Mouse (Mus musculus) ES-CJ7 (cell line): Measurements from ENCODE around the gene Wnt3.

ENCODE experiments used
- DNase-seq: peaks from one replicate; pipeline ENCODE4 v3.0.0; 2011; ENCODE audit warnings: low read depth, low spot score

Wnt3 gene

GRCm38 (mm10) chr11:103772505-103773386 is 1.2 kb upstream of the Wnt3 start:
- DNase-seq = peak; percentile 16

GRCm38 (mm10) chr11:103774228-103774530 is 229 bp downstream of the Wnt3 start:
- no peak for DNase-seq

- no peak for DNase-seq
Measured at GRCm38 (mm10) chr11:103780152-103780551, 6.2 kb downstream of the Wnt3 start.

- no peak for DNase-seq
Measured at GRCm38 (mm10) chr11:103789951-103790350, 16.0 kb downstream of the Wnt3 start.

GRCm38 (mm10) chr11:103801128-103801527 is 27.2 kb downstream of the Wnt3 start:
- DNase-seq = no peak

- no peak for DNase-seq
Measured at GRCm38 (mm10) chr11:103804126-103804525, 30.2 kb downstream of the Wnt3 start.

- no peak for DNase-seq
Measured at GRCm38 (mm10) chr11:103804804-103805203, 30.9 kb downstream of the Wnt3 start.

- no peak for DNase-seq
Measured at GRCm38 (mm10) chr11:103807966-103808365, 34.0 kb downstream of the Wnt3 start.

- peak; percentile 61 for DNase-seq
Measured at GRCm38 (mm10) chr11:103808771-103809610, 35.0 kb downstream of the Wnt3 start.

- peak; percentile 49 for DNase-seq
Measured at GRCm38 (mm10) chr11:103809611-103810598, 36.0 kb downstream of the Wnt3 start.

- no peak for DNase-seq
Measured at GRCm38 (mm10) chr11:103810631-103811030, 36.7 kb downstream of the Wnt3 start.

- no peak for DNase-seq
Measured at GRCm38 (mm10) chr11:103811246-103811645, 37.3 kb downstream of the Wnt3 start.

- DNase-seq = no peak
Measured at GRCm38 (mm10) chr11:103814808-103815207, 40.9 kb downstream of the Wnt3 start.

GRCm38 (mm10) chr11:103815986-103816385 is 42.0 kb downstream of the Wnt3 start:
- no peak for DNase-seq

- DNase-seq = peak; percentile 87
Measured at GRCm38 (mm10) chr11:103816719-103817118, 42.8 kb downstream of the Wnt3 start.

GRCm38 (mm10) chr11:103827201-103827600 is 53.3 kb downstream of the Wnt3 start:
- DNase-seq = no peak

GRCm38 (mm10) chr11:103828866-103829265 is 54.9 kb downstream of the Wnt3 start:
- peak; percentile 27 for DNase-seq

- no peak for DNase-seq
Measured at GRCm38 (mm10) chr11:103829956-103830355, 56.0 kb downstream of the Wnt3 start.

GRCm38 (mm10) chr11:103830476-103830875 is 56.5 kb downstream of the Wnt3 start:
- DNase-seq = no peak

GRCm38 (mm10) chr11:103831766-103832165 is 57.8 kb downstream of the Wnt3 start:
- no peak for DNase-seq

- no peak for DNase-seq
Measured at GRCm38 (mm10) chr11:103832331-103832730, 58.4 kb downstream of the Wnt3 start.
